15 mouse cellular contexts compared by ENCODE assay signal in genomic region chr4:92555186-92555585, GRCm38 (mm10).
"Had no signal": no experiment of that assay in that cellular context is flagged by ENCODE, and none has a peak within 500 bp of the region (broad histone marks: within the 10 kb centered on the region; RNA-seq: fewer than 3 reads in every experiment).

No protein-coding gene starts in this region.

- H3K27ac ChIP-seq: kidney, embryonic 15.5 days; limb, embryonic 12.5 days; limb, embryonic 15.5 days; liver, embryonic 14.5 days; midbrain, embryonic 10.5 days; midbrain, embryonic 13.5 days had no signal

- DNase-seq: kidney, adult 8-10 months; kidney, postnatal 10 days; kidney, postnatal 4 days; left cerebral cortex, postnatal 4 days; liver, postnatal 0 days; lung, embryonic 14.5 days; thymus, adult 18-20 months; thymus, postnatal 36 days had no signal

- H3K4me1 ChIP-seq: kidney, embryonic 15.5 days; limb, embryonic 12.5 days; limb, embryonic 15.5 days; megakaryocyte, embryonic 14.5 days; midbrain, embryonic 10.5 days; midbrain, embryonic 13.5 days had no signal

- H3K4me3 ChIP-seq: kidney, embryonic 15.5 days; limb, embryonic 12.5 days; limb, embryonic 15.5 days; megakaryocyte, embryonic 14.5 days; midbrain, embryonic 10.5 days; midbrain, embryonic 13.5 days had no signal
